Mouse (Mus musculus) T-helper 1 cell (primary cell): ENCODE data around the gene Rad9b.

Source experiments
- in situ Hi-C: fragments of 300-600 bp; cut with MboI, MseI; formaldehyde crosslinking; loops from one replicate; pipeline ENCODE4 v1.15.1; 2025; ENCODE audit warnings: high pct_unique_total_duplicates

Rad9b gene

DNA sequence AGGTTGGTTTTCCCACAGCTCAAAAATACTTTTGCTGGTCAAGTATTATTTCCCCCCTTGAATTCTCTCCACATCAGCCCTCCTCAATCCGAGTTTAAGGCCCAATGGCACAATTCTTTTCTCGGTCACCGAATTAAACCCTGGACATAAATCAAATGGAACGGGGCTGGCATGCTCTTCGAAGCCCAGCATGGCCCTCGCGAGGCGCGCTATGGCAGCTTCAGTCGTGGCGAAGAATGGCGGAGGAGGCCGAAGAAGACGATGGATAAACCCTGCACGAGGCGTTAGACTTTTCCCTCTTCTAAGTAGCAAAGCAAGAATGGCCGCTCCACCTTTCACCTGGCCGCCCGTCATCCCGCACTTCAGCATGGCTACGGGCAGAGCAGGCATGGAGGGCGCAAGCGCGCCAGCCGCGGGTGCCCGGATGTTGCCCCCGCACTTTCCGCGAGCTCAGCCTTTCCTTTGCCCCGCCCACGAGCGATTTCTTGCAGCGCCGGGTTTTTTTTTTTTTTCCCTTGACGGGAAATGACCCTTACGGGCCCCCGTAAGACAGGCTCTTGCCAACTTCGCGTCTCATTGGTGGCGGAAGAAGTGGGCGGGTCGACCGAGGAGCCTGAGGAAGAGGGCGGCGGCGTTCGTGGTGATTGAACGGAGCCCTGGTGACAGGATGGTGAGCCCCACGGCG is at the start of gene Rad9b, which contains the start of gene Vps29:
Rad9b (minus strand) TSS at position 427 of the 685 bp plus-strand sequence.
Vps29 (plus strand) TSS at position 563 of the 685 bp plus-strand sequence.
- in situ Hi-C loops, result loop anchor here (5.0 kb wide), 1 partner anchor 87 kb away; no protein-coding TSS in a partner anchor

GRCm38 (mm10) chr5:122403362-122403761 is 49.3 kb upstream of the Rad9b start:
- in situ Hi-C loops, result no loop called here

DNA sequence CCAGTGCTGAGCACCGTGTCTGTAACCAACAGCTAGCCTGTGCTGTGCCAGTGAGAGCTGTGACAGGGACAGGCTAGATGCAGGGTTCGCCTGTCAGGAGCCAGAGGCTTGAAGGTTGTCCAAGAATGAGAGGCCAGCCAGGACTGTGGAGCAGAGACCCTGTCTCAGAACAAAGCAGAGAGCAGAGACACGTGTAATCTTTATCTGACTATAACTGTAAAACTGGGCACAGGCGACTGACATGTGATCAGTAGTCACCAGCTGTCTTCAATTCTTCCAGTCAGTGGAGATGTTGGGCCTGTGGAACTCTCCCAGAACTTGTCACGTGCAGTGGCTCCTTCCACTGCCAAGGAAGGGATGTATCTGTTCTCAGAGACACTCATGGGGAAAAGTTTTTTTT is 48.7 kb upstream of the Rad9b start:
- in situ Hi-C loops, result no loop called here

- in situ Hi-C loops, result no loop called here
Observed at GRCm38 (mm10) chr5:122402160-122402559, 48.1 kb upstream of the Rad9b start.

GRCm38 (mm10) chr5:122401303-122401640 is 47.2 kb upstream of the Rad9b start:
- in situ Hi-C loops, result no loop called here

- in situ Hi-C loops, result no loop called here
Observed at GRCm38 (mm10) chr5:122400628-122401302, 46.7 kb upstream of the Rad9b start.

GRCm38 (mm10) chr5:122399871-122400270 is 45.8 kb upstream of the Rad9b start:
- in situ Hi-C loops, result no loop called here

DNA sequence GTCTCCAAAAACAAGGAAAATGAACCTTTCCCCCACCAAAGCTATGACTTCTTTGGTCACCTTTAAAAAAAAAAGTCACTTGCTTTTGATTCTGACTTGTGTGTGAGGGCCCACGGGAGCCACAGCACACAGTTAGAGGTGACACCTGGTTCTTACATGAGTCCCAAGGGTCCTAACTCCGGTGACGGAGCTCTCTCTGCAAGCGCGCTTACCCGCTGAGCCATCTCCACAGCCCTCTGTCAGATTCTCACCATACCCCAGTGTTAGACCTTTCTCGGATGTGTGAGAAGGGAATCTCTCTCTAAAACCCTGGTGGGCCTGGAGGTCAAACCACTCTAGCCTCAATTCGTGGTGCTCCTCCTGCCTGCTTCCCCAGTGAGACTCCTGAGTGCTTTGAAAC is 43.5 kb upstream of the Rad9b start:
- in situ Hi-C loops, result no loop called here

- in situ Hi-C loops, result no loop called here
Observed at GRCm38 (mm10) chr5:122396791-122397190, 42.8 kb upstream of the Rad9b start.

DNA sequence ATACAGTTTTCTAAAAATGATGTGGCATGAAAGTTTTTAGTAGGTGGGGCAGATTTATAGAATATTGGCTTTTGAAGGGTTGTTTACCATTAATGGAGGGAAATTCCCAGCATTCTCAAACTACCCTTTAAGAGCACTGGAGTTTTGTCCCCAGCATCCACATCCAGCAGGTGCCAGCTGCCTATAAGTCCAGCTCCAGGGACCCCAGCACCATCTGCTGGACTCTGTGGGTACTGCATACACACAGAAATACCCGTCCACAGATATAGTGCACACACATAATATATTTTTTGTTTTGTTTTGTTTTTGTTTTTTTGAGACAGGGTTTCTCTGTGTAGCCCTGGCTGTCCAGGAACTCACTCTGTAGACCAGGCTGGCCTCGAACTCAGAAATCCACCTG is 39.9 kb upstream of the Rad9b start:
- in situ Hi-C loops, result no loop called here

GRCm38 (mm10) chr5:122392227-122393004 is 38.4 kb upstream of the Rad9b start:
- in situ Hi-C loops, result no loop called here

GRCm38 (mm10) chr5:122391786-122392180 is 37.8 kb upstream of the Rad9b start, which contains the start of gene Arpc3:
TSS of gene Arpc3 (plus strand) at chr5:122391878.
- in situ Hi-C loops, result no loop called here

DNA sequence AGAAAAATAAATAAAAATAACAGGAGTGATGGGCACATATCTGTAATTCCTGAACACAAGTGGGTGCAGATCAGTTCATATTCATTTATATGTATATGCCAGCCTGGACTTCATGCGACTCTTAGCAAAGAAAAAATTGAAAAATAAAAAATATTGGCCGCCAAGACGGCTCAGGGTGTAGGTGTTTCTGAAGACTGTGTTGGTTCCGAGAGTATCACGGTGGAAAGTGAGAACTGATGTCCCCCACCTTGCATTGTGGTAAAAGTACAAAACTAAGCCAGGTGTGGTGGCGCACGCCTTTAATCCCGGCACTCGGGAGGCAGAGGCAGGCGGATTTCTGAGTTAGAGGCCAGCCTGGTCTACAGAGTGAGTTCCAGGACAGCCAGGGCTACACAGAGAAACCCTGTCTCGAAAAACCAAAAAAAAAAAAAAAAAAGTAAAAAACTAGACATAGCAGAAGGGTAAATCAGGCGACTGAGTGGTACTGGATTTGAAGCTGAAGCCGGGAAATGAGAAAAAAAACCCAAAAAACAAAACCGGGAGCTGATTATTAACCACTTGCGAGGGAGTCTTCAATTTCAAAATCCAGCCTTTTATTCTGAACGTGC is 37.2 kb upstream of the Rad9b start:
- in situ Hi-C loops, result no loop called here

GRCm38 (mm10) chr5:122390671-122391070 is 36.6 kb upstream of the Rad9b start:
- in situ Hi-C loops, result no loop called here

- in situ Hi-C loops, result no loop called here
Observed at GRCm38 (mm10) chr5:122390006-122390405, 36.0 kb upstream of the Rad9b start.

- in situ Hi-C loops, result no loop called here
Observed at GRCm38 (mm10) chr5:122379374-122380155, 25.5 kb upstream of the Rad9b start.

DNA sequence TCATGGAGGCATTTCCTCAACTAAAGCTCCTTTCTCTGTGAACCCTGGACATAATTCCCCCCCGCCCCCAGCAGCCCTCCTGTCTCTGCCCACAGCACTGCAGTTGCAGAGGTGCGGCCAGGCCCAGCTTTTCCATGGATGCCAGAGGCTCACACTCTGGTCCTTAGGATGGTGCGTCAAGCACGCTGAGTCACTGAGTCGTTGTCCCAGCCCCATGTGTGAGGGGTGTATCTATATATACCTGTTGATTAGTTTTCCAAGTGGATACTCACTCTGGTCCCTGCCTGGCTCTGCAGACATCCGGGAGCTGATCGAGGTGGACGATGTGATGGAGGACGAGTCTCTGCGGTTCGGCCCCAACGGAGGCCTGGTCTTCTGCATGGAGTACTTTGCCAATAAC is 24.1 kb upstream of the Rad9b start:
- in situ Hi-C loops, result no loop called here

GRCm38 (mm10) chr5:122377101-122377833 is 23.2 kb upstream of the Rad9b start:
- in situ Hi-C loops, result no loop called here

GRCm38 (mm10) chr5:122372878-122373277 is 18.8 kb upstream of the Rad9b start:
- in situ Hi-C loops, result no loop called here

GRCm38 (mm10) chr5:122372192-122372769 is 18.2 kb upstream of the Rad9b start, which contains the start of gene Fam216a:
TSS of gene Fam216a (minus strand) at chr5:122372364.
- in situ Hi-C loops, result no loop called here
